Mouse (Mus musculus) liver, embryonic 14.5 days (tissue): ENCODE measurements around the gene Gm48551. TPM values are rescaled to one million over a fixed set of nuclear protein-coding genes. Genes with fewer than 3 reads are reported as not detected.
A peak's percentile ranks its signal among the peaks of the same experiment; 100 is the strongest.

Experiments
- ATAC-seq: fragments of 200-750 bp; cut with Nextera tagmentation; 2 replicates; pipeline ENCODE4 v1.8.0; 2017; ENCODE audit warnings: moderate number of reproducible peaks, mild to moderate bottlenecking, moderate library complexity; ENCODE audit not compliant: insufficient read depth
- DNase-seq, 3 experiments: peaks; one replicate each; pipeline ENCODE4 v3.0.0-alpha.2; 2012 to 2013; ENCODE audit warnings: low read depth in 3 of 3, low spot score in 3 of 3
- H3K27ac ChIP-seq: fragments of 300-500 bp; sonication (generic); 2 replicates; pipeline ENCODE4 v1.5.1; 2014; ENCODE audit warnings: moderate library complexity, mild to moderate bottlenecking, control low read depth, inconsistent platforms
- H3K27me3 ChIP-seq: fragments of 300-500 bp; sonication (generic); 2 replicates; pipeline ENCODE4 v1.6.1; 2014; ENCODE audit warnings: mild to moderate bottlenecking, low read length, moderate library complexity; ENCODE audit not compliant: control insufficient read depth, insufficient read depth
- H3K36me3 ChIP-seq: fragments of 300-500 bp; sonication (generic); replicated peaks from 2 replicates; pipeline ENCODE4 v1.6.1; 2014; ENCODE audit warnings: low read depth; ENCODE audit not compliant: control insufficient read depth, insufficient read depth
- H3K4me1 ChIP-seq, 2 experiments: fragments of 200-500 bp in 1 of 2; fragments of 300-500 bp in 1 of 2; sonication (generic) in 1 of 2; replicated peaks; 2 replicates each; pipeline ENCODE4 v1.6.1; 2012 to 2014; ENCODE audit warnings: antibody characterized with exemption in 1 of 2, inconsistent platforms in 1 of 2, low read length in 1 of 2; ENCODE audit not compliant: control insufficient read depth in 2 of 2, insufficient read depth in 2 of 2
- H3K4me2 ChIP-seq: fragments of 300-500 bp; sonication (generic); 2 replicates; pipeline ENCODE4 v1.6.1; 2014; ENCODE audit warnings: low read depth, mild to moderate bottlenecking, control low read depth, moderate library complexity
- H3K4me3 ChIP-seq, 2 experiments: fragments of 200-500 bp in 1 of 2; fragments of 300-500 bp in 1 of 2; sonication (generic) in 1 of 2; 2 replicates each; pipeline ENCODE4 v1.5.1; 2012 to 2014; ENCODE audit warnings: low read depth in 2 of 2, low read length in 2 of 2, mild to moderate bottlenecking in 2 of 2, control low read depth in 1 of 2, inconsistent platforms in 1 of 2, moderate library complexity in 1 of 2; ENCODE audit not compliant: insufficient read depth in 1 of 2
- H3K9ac ChIP-seq: fragments of 300-500 bp; sonication (generic); replicated peaks from 2 replicates; pipeline ENCODE4 v1.6.1; 2014; ENCODE audit warnings: mild to moderate bottlenecking, control low read depth, moderate library complexity
- H3K9me3 ChIP-seq: fragments of 300-500 bp; sonication (generic); 2 replicates; pipeline ENCODE4 v1.6.1; 2016; ENCODE audit warnings: low read length, mixed read lengths; ENCODE audit not compliant: control insufficient read depth
- CTCF ChIP-seq: IDR thresholded peaks from 2 replicates; pipeline ENCODE4 v1.5.1; 2016; ENCODE audit warnings: antibody characterized with exemption, low read depth, control low read depth
- EP300 ChIP-seq: IDR thresholded peaks from 2 replicates; pipeline ENCODE4 v1.6.1; 2016; ENCODE audit warnings: antibody characterized with exemption, low read depth
- WGBS: fragments of 180-500 bp; shearing (Covaris S2); extraction: QIAGEN DNeasy Blood & Tissue Kit; methylation state at CpG from one replicate; pipeline ENCODE4 v1.1.7; 2014; ENCODE audit not compliant: insufficient replicate concordance; 5-methylcytosine and 5-hydroxymethylcytosine counted together
- polyA plus RNA-seq, 2 experiments: library from polyadenylated mRNA; depleted of rRNA in 1 of 2; stranded (reverse) in 1 of 2; unstranded in 1 of 2; fragments of >200 nt; fragmentation: Nextera tagmentation in 1 of 2; extraction: Ambion mirVana in 1 of 2; gene quantifications; 2 replicates each; pipeline versions ENCODE4 v1.2.1 to v1.2.3; 2012 to 2014

Gene Gm48551
- polyA plus RNA-seq, 2 experiments: 0.47 to 1.0 TPM

DNA sequence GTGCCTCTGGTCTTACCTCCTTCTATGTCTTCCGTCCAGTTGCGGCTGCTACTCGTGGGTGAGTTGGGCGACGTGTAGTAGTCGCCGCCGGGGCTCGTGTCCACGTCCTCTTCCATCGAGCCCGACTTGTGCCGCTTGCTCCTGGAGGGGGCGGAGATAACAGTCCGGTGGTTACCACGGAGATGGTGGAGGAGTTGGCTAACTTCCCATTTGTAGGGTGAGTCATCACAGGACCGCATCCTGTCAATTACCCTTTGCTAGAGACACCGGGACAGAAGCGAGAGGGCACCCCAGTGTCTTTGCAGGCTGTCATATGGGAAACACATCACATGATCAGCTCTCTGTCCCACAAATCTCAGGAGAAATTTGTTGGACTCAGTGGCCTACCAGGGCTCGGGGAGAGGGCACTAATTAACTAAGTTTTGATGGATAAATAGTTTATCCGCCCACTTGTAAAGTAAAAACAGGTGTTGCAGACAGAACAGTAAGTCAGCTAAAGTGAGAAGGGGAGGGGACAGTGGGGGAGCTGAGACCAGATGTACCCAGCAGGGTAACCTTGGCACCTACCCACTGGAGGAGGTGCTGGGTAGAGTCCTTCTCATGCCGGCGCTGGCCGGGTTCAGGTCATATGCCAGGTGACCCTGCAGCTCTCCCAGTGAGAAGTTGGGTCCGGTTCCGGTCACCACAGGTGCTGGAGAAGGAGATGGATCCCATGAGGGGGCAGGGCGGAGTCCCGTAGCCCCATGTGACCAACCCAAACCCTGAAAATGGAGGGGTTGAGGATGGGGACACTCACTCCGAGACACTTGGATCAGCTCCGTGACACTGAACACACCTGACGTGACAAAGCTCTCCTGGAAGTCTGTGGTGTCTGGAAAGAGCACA is 23.5 kb downstream of the Gm48551 start:
- H3K27me3 ChIP-seq: peaks cover 31% of the 10 kb centered on the region
- peak overlapping the region; percentile 44 for H3K4me2 ChIP-seq
- no peaks in the 10 kb centered on the region for H3K9me3 ChIP-seq
- TF ChIP-seq CTCF (no peak), EP300 (no peak)
- H3K4me3 ChIP-seq: peak overlapping the region; percentile 12 to 32; a peak in 3 of 4 replicates
- ATAC-seq (peak; percentile 38; the same call in 1 of the 2 replicates), DNase-seq (peak in 1 of 3 experiments; percentile 62)
- peaks cover 0 to 10% of the 10 kb centered on the region in 2 experiments; a peak in 2 of 4 replicates for H3K4me1 ChIP-seq
- 17% methylated on average over 31 of the region's 31 CpGs for WGBS
- H3K9ac ChIP-seq: no peak overlapping the region
- H3K36me3 ChIP-seq: no peaks in the 10 kb centered on the region
- H3K27ac ChIP-seq: no peak overlapping the region

- H3K27ac ChIP-seq: no peak overlapping the region
- H3K9me3 ChIP-seq: no peaks in the 10 kb centered on the region
- peaks cover 0 to 12% of the 10 kb centered on the region in 2 experiments; a peak in 2 of 4 replicates for H3K4me1 ChIP-seq
- H3K27me3 ChIP-seq: peaks cover 31% of the 10 kb centered on the region
- H3K36me3 ChIP-seq: no peaks in the 10 kb centered on the region
- DNase-seq (no peak), ATAC-seq (no peak)
- TF ChIP-seq CTCF: no peak
- TF ChIP-seq EP300: no peak
- H3K9ac ChIP-seq: no peak overlapping the region
- no peak overlapping the region for H3K4me2 ChIP-seq
- 17% methylated on average over 13 of the region's 13 CpGs for WGBS
- no peak overlapping the region for H3K4me3 ChIP-seq
These were observed 24.1 kb downstream of the Gm48551 start for GRCm38 (mm10) chr10:81408424-81408729.

DNA sequence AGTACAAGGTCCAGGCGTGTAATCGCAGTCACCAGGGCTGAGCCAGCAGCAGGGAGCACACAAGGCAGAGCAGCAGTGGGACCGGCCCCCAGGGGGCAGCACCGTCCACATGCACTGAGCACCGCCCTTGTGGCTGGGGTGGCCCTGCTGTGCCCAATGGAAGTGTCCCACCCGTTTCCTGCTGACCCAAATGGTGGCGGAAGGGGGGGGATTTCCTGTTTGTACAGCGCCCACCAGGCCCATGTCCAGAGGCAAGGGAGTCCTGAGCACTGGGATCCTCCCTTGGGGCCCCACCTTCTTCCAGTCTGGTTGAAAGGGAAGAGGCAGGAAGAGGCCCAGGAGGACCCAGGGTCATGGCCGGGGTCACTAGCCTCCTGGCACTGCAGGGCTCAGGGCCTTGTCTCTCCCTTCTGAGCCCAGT is 24.6 kb downstream of the Gm48551 start:
- H3K9ac ChIP-seq: no peak overlapping the region
- H3K9me3 ChIP-seq: no peaks in the 10 kb centered on the region
- H3K27ac ChIP-seq: no peak overlapping the region
- no peaks in the 10 kb centered on the region for H3K36me3 ChIP-seq
- ATAC-seq (peak; percentile 67), DNase-seq (peak in 2 of 3 experiments; percentile 56 to 67)
- H3K4me1 ChIP-seq: peaks cover 0 to 12% of the 10 kb centered on the region in 2 experiments; a peak in 2 of 4 replicates
- peak overlapping the region; percentile 25; the same call in 1 of the 2 replicates for H3K4me2 ChIP-seq
- 3% methylated on average over 9 of the region's 9 CpGs for WGBS
- TF ChIP-seq EP300: no peak
- peak; percentile 98 for TF ChIP-seq CTCF
- H3K4me3 ChIP-seq: no peak overlapping the region
- H3K27me3 ChIP-seq: peaks cover 31% of the 10 kb centered on the region

DNA sequence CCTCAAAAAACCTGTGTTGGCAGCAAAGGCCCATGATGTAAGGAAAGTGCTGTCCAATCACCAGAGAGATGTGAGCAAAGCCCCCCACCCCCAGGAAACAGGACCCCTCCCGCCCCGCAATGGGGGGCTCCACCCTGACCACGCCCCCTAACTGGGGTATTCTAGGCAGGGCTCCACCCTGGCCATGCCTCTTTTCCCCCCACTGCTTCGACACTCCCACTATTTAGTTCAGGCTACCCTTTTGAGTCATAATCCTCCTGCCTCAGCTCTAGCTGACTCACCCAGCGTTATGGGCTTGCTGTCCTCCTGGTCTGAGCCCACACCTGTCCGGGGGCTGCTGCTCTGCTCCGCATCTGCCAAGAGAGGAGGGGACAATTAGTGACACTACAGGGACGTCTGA is 25.1 kb downstream of the Gm48551 start:
- H3K4me1 ChIP-seq: peaks cover under 1 to 14% of the 10 kb centered on the region in 2 experiments; a peak in 2 of 4 replicates
- H3K4me3 ChIP-seq: no peak overlapping the region
- 14% methylated on average over 8 of the region's 8 CpGs for WGBS
- peaks cover 31% of the 10 kb centered on the region for H3K27me3 ChIP-seq
- no peaks in the 10 kb centered on the region for H3K9me3 ChIP-seq
- TF ChIP-seq EP300: no peak
- TF ChIP-seq CTCF: no peak
- H3K4me2 ChIP-seq: peak overlapping the region; percentile 31
- H3K9ac ChIP-seq: no peak overlapping the region
- H3K36me3 ChIP-seq: no peaks in the 10 kb centered on the region
- DNase-seq (no peak), ATAC-seq (peak; percentile 4; the same call in 1 of the 2 replicates)
- H3K27ac ChIP-seq: no peak overlapping the region

DNA sequence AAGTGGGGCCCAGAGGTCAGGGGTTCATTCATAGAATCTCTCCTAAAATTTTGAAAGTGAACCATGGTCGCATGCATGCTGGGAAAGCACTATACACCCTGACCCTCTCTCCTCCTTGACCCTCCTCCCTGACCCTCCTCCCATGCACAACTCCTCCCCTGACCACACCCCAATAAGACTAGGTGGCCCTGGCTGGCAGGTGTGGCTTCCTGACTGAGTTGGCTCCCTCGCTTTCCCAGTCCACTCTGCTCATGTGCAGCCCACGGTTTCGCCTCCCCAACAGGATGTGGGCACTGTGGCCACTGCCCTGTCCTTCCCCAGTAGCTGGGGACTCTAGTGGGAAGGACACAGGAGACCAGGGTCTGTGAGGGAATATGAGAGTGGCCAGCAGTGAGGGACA is 26.1 kb downstream of the Gm48551 start:
- Histone ChIP-seq H3K9ac (no peak overlapping the region), H3K4me3 (no peak overlapping the region), H3K4me2 (peak overlapping the region; percentile 31; the same call in 1 of the 2 replicates), H3K27me3 (peaks cover 28% of the 10 kb centered on the region), H3K27ac (no peak overlapping the region), H3K9me3 (no peaks in the 10 kb centered on the region), H3K36me3 (no peaks in the 10 kb centered on the region), H3K4me1 (peaks cover 2 to 15% of the 10 kb centered on the region in 2 experiments; a peak in 2 of 4 replicates)
- no peak for DNase-seq
- TF ChIP-seq EP300: no peak
- TF ChIP-seq CTCF: no peak
- WGBS: 20% methylated on average over 4 of the region's 4 CpGs
- ATAC-seq: no peak
